Mouse (Mus musculus): ENCODE measurements around the gene Pip4k2a. TPM values are rescaled to one million over a fixed set of nuclear protein-coding genes. Genes with fewer than 3 reads are reported as not detected.

Pip4k2a gene
- polyA plus RNA-seq, 1 experiment from 2014 or later: 163 TPM

GRCm38 (mm10) chr2:18996451-18997211, 1.3 kb downstream of the Pip4k2a start:
- under 1% methylated on average over 24 of the region's 25 CpGs for whole genome bisulfite sequencing (ENCODE audit: missing documents)
- Histone ChIP-seq H3K36me3 (ENCODE audit: inconsistent target) (no peaks in the 10 kb centered on the region), H3K79me2 (ENCODE audit: inconsistent target) (peaks cover 65% of the 10 kb centered on the region), H3K27ac (peak overlapping the region; percentile 80), H3K4me3 (ENCODE audit: inconsistent target) (peak overlapping the region; percentile 82)

GRCm38 (mm10) chr2:18992512-18993510, 5.1 kb downstream of the Pip4k2a start:
- Histone ChIP-seq H3K4me3 (ENCODE audit: inconsistent target) (no peak overlapping the region), H3K27ac (no peak overlapping the region), H3K79me2 (ENCODE audit: inconsistent target) (peaks cover 84% of the 10 kb centered on the region), H3K36me3 (ENCODE audit: inconsistent target) (no peaks in the 10 kb centered on the region)
- WGBS (ENCODE audit: missing documents): 35% methylated on average over 7 of the region's 7 CpGs

- no peak overlapping the region for H3K27ac ChIP-seq
- 66% methylated on average over 3 of the region's 3 CpGs for WGBS (ENCODE audit: missing documents)
- no peak overlapping the region for H3K4me3 ChIP-seq (ENCODE audit: inconsistent target)
- peaks cover 10% of the 10 kb centered on the region; the same call in 1 of the 2 replicates for H3K36me3 ChIP-seq (ENCODE audit: inconsistent target)
- H3K79me2 ChIP-seq (ENCODE audit: inconsistent target): peaks cover 86% of the 10 kb centered on the region
Measured at GRCm38 (mm10) chr2:18988885-18989284, 9.0 kb downstream of the Pip4k2a start.

- 64% methylated on average over 3 of the region's 3 CpGs for WGBS (ENCODE audit: missing documents)
- Histone ChIP-seq H3K36me3 (ENCODE audit: inconsistent target) (peaks cover 11% of the 10 kb centered on the region; the same call in 1 of the 2 replicates), H3K4me3 (ENCODE audit: inconsistent target) (no peak overlapping the region), H3K79me2 (ENCODE audit: inconsistent target) (peaks cover 89% of the 10 kb centered on the region), H3K27ac (no peak overlapping the region)
Measured at GRCm38 (mm10) chr2:18985506-18985905, 12.4 kb downstream of the Pip4k2a start.

- Histone ChIP-seq H3K36me3 (ENCODE audit: inconsistent target) (peaks cover 11% of the 10 kb centered on the region; the same call in 1 of the 2 replicates), H3K4me3 (ENCODE audit: inconsistent target) (no peak overlapping the region), H3K27ac (no peak overlapping the region), H3K79me2 (ENCODE audit: inconsistent target) (peaks cover 100% of the 10 kb centered on the region)
- 68% methylated on average over 15 of the region's 15 CpGs for WGBS (ENCODE audit: missing documents)
Measured at GRCm38 (mm10) chr2:18984095-18984847, 13.7 kb downstream of the Pip4k2a start.

- H3K27ac ChIP-seq: no peak overlapping the region
- no peak overlapping the region for H3K4me3 ChIP-seq (ENCODE audit: inconsistent target)
- peaks cover 100% of the 10 kb centered on the region for H3K79me2 ChIP-seq (ENCODE audit: inconsistent target)
- H3K36me3 ChIP-seq (ENCODE audit: inconsistent target): peaks cover 11% of the 10 kb centered on the region; the same call in 1 of the 2 replicates
Measured at GRCm38 (mm10) chr2:18983546-18983945, 14.4 kb downstream of the Pip4k2a start.

- Histone ChIP-seq H3K36me3 (ENCODE audit: inconsistent target) (peaks cover 11% of the 10 kb centered on the region; the same call in 1 of the 2 replicates), H3K79me2 (ENCODE audit: inconsistent target) (peaks cover 100% of the 10 kb centered on the region), H3K4me3 (ENCODE audit: inconsistent target) (no peak overlapping the region), H3K27ac (no peak overlapping the region)
- WGBS (ENCODE audit: missing documents): 68% methylated on average over 6 of the region's 6 CpGs
Measured at GRCm38 (mm10) chr2:18982581-18982980, 15.3 kb downstream of the Pip4k2a start.

GRCm38 (mm10) chr2:18979675-18980074, 18.3 kb downstream of the Pip4k2a start:
- H3K36me3 ChIP-seq (ENCODE audit: inconsistent target): peaks cover 8% of the 10 kb centered on the region; the same call in 1 of the 2 replicates
- 81% methylated on average over 5 of the region's 7 CpGs for WGBS (ENCODE audit: missing documents)
- peaks cover 100% of the 10 kb centered on the region for H3K79me2 ChIP-seq (ENCODE audit: inconsistent target)

GRCm38 (mm10) chr2:18979046-18979445, 18.9 kb downstream of the Pip4k2a start:
- H3K79me2 ChIP-seq (ENCODE audit: inconsistent target): peaks cover 100% of the 10 kb centered on the region
- no peak overlapping the region for H3K27ac ChIP-seq
- peaks cover 3% of the 10 kb centered on the region; the same call in 1 of the 2 replicates for H3K36me3 ChIP-seq (ENCODE audit: inconsistent target)
- WGBS (ENCODE audit: missing documents): 96% methylated on average over 4 of the region's 4 CpGs
- no peak overlapping the region for H3K4me3 ChIP-seq (ENCODE audit: inconsistent target)

More at GRCm38 (mm10) chr2:18979675-18980074, 18.3 kb downstream of the Pip4k2a start:
- H3K27ac ChIP-seq: no peak overlapping the region
- H3K4me3 ChIP-seq (ENCODE audit: inconsistent target): no peak overlapping the region

GRCm38 (mm10) chr2:18977201-18977805, 20.6 kb downstream of the Pip4k2a start:
- H3K79me2 ChIP-seq (ENCODE audit: inconsistent target): peaks cover 100% of the 10 kb centered on the region
- WGBS (ENCODE audit: missing documents): 91% methylated on average over 9 of the region's 10 CpGs
- no peaks in the 10 kb centered on the region for H3K36me3 ChIP-seq (ENCODE audit: inconsistent target)
- no peak overlapping the region for H3K27ac ChIP-seq
- H3K4me3 ChIP-seq (ENCODE audit: inconsistent target): no peak overlapping the region

GRCm38 (mm10) chr2:18976175-18976574, 21.8 kb downstream of the Pip4k2a start:
- WGBS (ENCODE audit: missing documents): 43% methylated on average over 2 of the region's 2 CpGs
- 0 out of 2 replicates have a peak overlapping the region, but pooled peaks have one; percentile 19 for H3K27ac ChIP-seq
- H3K4me3 ChIP-seq (ENCODE audit: inconsistent target): no peak overlapping the region
- H3K36me3 ChIP-seq (ENCODE audit: inconsistent target): no peaks in the 10 kb centered on the region
- H3K79me2 ChIP-seq (ENCODE audit: inconsistent target): peaks cover 100% of the 10 kb centered on the region

GRCm38 (mm10) chr2:18974882-18975645, 22.9 kb downstream of the Pip4k2a start:
- peaks cover 100% of the 10 kb centered on the region for H3K79me2 ChIP-seq (ENCODE audit: inconsistent target)
- WGBS (ENCODE audit: missing documents): 50% methylated on average over 4 of the region's 4 CpGs
- no peak overlapping the region for H3K4me3 ChIP-seq (ENCODE audit: inconsistent target)
- no peak overlapping the region for H3K27ac ChIP-seq
- H3K36me3 ChIP-seq (ENCODE audit: inconsistent target): no peaks in the 10 kb centered on the region

GRCm38 (mm10) chr2:18971564-18971963, 26.4 kb downstream of the Pip4k2a start:
- WGBS (ENCODE audit: missing documents): 44% methylated on average over 3 of the region's 3 CpGs

More at GRCm38 (mm10) chr2:18971564-18971963, 26.4 kb downstream of the Pip4k2a start:
- H3K4me3 ChIP-seq (ENCODE audit: inconsistent target): no peak overlapping the region
- H3K27ac ChIP-seq: no peak overlapping the region
- H3K79me2 ChIP-seq (ENCODE audit: inconsistent target): peaks cover 100% of the 10 kb centered on the region
- H3K36me3 ChIP-seq (ENCODE audit: inconsistent target): no peaks in the 10 kb centered on the region; the same call in 1 of the 2 replicates

Data from macrophage (primary cell).